Mouse (Mus musculus): ENCODE results near the gene Bcas3.
"Not testable (repeated sequence)": the region's sequence is repeated elsewhere in the genome, so short reads cannot be mapped to it uniquely, and the experiment has no call there.

Gene Bcas3

GRCm38 (mm10) chr11:85712026-85712804 is 359.2 kb downstream of the Bcas3 start:
- no peak for DNase-seq (ENCODE audit: low spot score)

GRCm38 (mm10) chr11:85712860-85713813 is 360.2 kb downstream of the Bcas3 start:
- DNase-seq (ENCODE audit: low spot score), result peak; percentile 53

GRCm38 (mm10) chr11:85713814-85714208 is 360.8 kb downstream of the Bcas3 start:
- no peak for DNase-seq (ENCODE audit: low spot score)

GRCm38 (mm10) chr11:85714312-85714931 is 361.5 kb downstream of the Bcas3 start:
- DNase-seq (ENCODE audit: low spot score), result no peak

GRCm38 (mm10) chr11:85716730-85717129 is 363.8 kb downstream of the Bcas3 start:
- DNase-seq (ENCODE audit: low spot score), result not testable (repeated sequence)

- DNase-seq (ENCODE audit: low spot score), result no peak
These were observed 366.1 kb downstream of the Bcas3 start for GRCm38 (mm10) chr11:85719091-85719490.

- no peak for DNase-seq (ENCODE audit: low spot score)
These were observed 366.8 kb downstream of the Bcas3 start for GRCm38 (mm10) chr11:85719766-85720165.

- no peak for DNase-seq (ENCODE audit: low spot score)
These were observed 367.4 kb downstream of the Bcas3 start for GRCm38 (mm10) chr11:85720269-85720773.

GRCm38 (mm10) chr11:85721986-85722385 is 369.0 kb downstream of the Bcas3 start:
- no peak for DNase-seq (ENCODE audit: low spot score)

- DNase-seq (ENCODE audit: low spot score), result no peak
These were observed 371.2 kb downstream of the Bcas3 start for GRCm38 (mm10) chr11:85724159-85724558.

GRCm38 (mm10) chr11:85729725-85730124 is 376.8 kb downstream of the Bcas3 start:
- DNase-seq (ENCODE audit: low spot score), result no peak

- DNase-seq (ENCODE audit: low spot score), result no peak
These were observed 379.6 kb downstream of the Bcas3 start for GRCm38 (mm10) chr11:85732462-85733012.

- no peak for DNase-seq (ENCODE audit: low spot score)
These were observed 380.6 kb downstream of the Bcas3 start for GRCm38 (mm10) chr11:85733577-85733976.

GRCm38 (mm10) chr11:85734317-85735211 is 381.6 kb downstream of the Bcas3 start:
- DNase-seq (ENCODE audit: low spot score), result no peak

- no peak for DNase-seq (ENCODE audit: low spot score)
These were observed 384.3 kb downstream of the Bcas3 start for GRCm38 (mm10) chr11:85737227-85737626.

GRCm38 (mm10) chr11:85737893-85738292 is 384.9 kb downstream of the Bcas3 start:
- no peak for DNase-seq (ENCODE audit: low spot score)

- no peak for DNase-seq (ENCODE audit: low spot score)
These were observed 385.6 kb downstream of the Bcas3 start for GRCm38 (mm10) chr11:85738585-85738984.

- no peak for DNase-seq (ENCODE audit: low spot score)
These were observed 386.5 kb downstream of the Bcas3 start for GRCm38 (mm10) chr11:85739266-85739977.

- no peak for DNase-seq (ENCODE audit: low spot score)
These were observed 393.4 kb downstream of the Bcas3 start for GRCm38 (mm10) chr11:85746373-85746772.

GRCm38 (mm10) chr11:85748891-85749290 is 395.9 kb downstream of the Bcas3 start:
- no peak for DNase-seq (ENCODE audit: low spot score)

All from urinary bladder, postnatal 25 days (tissue).